Mouse (Mus musculus) hindlimb bud, embryonic 11.5 days (tissue): ENCODE data around the gene Ccdc17.

ENCODE experiments used
- DNase-seq: peaks from one replicate; pipeline ENCODE4 v3.0.0-alpha.2; 2012; ENCODE audit warnings: low read depth, low spot score; ENCODE audit errors: extremely low spot score

Gene Ccdc17

GRCm38 (mm10) chr4:116644326-116644725 lies 47.9 kb downstream of the Ccdc17 start:
- no peak for DNase-seq

GRCm38 (mm10) chr4:116645624-116646023 lies 49.2 kb downstream of the Ccdc17 start:
- no peak for DNase-seq

GRCm38 (mm10) chr4:116649411-116649810 lies 53.0 kb downstream of the Ccdc17 start:
- no peak for DNase-seq
